Mouse (Mus musculus) liver, embryonic 16.5 days (tissue): ENCODE measurements around the gene Cntd1. TPM values are rescaled to one million over a fixed set of nuclear protein-coding genes. Genes with fewer than 3 reads are reported as not detected.

ENCODE experiments used
- ATAC-seq: fragments of 200-750 bp; cut with Nextera tagmentation; 2 replicates; pipeline ENCODE4 v1.8.0; 2017; ENCODE audit warnings: low read depth, mild to moderate bottlenecking, moderate number of reproducible peaks, moderate library complexity
- H3K27ac ChIP-seq: fragments of 300-500 bp; sonication (generic); 2 replicates; pipeline ENCODE4 v1.5.1; 2014; ENCODE audit warnings: mild to moderate bottlenecking, low read length
- H3K27me3 ChIP-seq: fragments of 300-500 bp; sonication (generic); 2 replicates; pipeline ENCODE4 v1.6.1; 2014; ENCODE audit warnings: low read depth, low read length, mixed read lengths; ENCODE audit not compliant: control insufficient read depth, insufficient read depth
- H3K36me3 ChIP-seq: fragments of 300-500 bp; sonication (generic); 2 replicates; pipeline ENCODE4 v1.6.1; 2014; ENCODE audit warnings: mild to moderate bottlenecking; ENCODE audit not compliant: control insufficient read depth, insufficient read depth
- H3K4me1 ChIP-seq: fragments of 300-500 bp; sonication (generic); 2 replicates; pipeline ENCODE4 v1.6.1; 2014; ENCODE audit warnings: low read depth, low read length, mixed read lengths; ENCODE audit not compliant: control insufficient read depth
- H3K4me2 ChIP-seq: fragments of 300-500 bp; sonication (generic); 2 replicates; pipeline ENCODE4 v1.6.1; 2014; ENCODE audit warnings: low read depth, low read length, mixed read lengths
- H3K4me3 ChIP-seq: fragments of 300-500 bp; sonication (generic); 2 replicates; pipeline ENCODE4 v1.5.1; 2014; ENCODE audit warnings: low read depth, mild to moderate bottlenecking, low read length
- H3K9ac ChIP-seq: fragments of 300-500 bp; sonication (generic); 2 replicates; pipeline ENCODE4 v1.6.1; 2014; ENCODE audit warnings: low read depth, low read length
- H3K9me3 ChIP-seq: fragments of 300-500 bp; sonication (generic); replicated peaks from 2 replicates; pipeline ENCODE4 v1.6.1; 2016; ENCODE audit warnings: low read length; ENCODE audit not compliant: control insufficient read depth
- WGBS: fragments of 180-500 bp; shearing (Covaris S2); extraction: QIAGEN DNeasy Blood & Tissue Kit; methylation state at CpG from one replicate; pipeline ENCODE4 v1.1.7; 2014; ENCODE audit not compliant: insufficient replicate concordance; 5-methylcytosine and 5-hydroxymethylcytosine counted together
- polyA plus RNA-seq: library from polyadenylated mRNA; unstranded; fragments of >200 nt; fragmentation: Nextera tagmentation; extraction: Ambion mirVana; gene quantifications from 2 replicates; pipeline ENCODE4 v1.2.1, GENCODE M21; 2015

Gene Cntd1
- polyA plus RNA-seq, 1 experiment from 2014 or later = 0.70 TPM

DNA sequence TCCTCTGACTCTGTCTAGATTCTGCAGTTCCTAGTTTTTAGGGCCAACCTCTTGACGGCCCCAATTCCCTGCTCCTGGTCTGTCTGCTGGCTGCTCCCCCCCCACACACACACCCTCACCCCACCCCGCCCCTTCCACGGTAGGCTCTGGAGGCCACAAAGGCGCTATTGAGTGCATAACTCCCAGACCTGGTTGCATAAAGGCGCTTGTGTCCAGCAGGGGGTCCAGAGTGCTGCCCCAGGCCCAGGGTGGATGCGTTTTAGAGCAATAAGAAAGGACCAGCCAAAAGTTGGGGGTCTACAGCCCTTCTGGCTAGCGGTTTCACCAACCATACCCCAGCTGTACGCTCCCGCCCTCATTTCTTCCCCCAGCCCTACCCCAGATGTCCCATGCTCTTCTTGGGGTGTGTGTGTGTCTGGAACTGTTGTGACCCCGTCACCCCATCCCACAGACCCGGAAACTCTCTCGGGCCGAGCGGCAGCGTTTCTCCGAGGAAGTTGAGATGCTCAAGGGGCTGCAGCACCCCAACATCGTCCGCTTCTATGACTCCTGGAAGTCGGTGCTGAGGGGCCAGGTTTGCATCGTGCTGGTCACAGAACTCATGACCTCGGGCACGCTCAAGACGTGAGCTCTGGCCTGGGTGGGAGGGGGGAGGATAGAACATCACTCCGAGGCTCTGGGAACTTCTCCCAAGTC is 16.4 kb upstream of the Cntd1 start:
- H3K4me3 ChIP-seq = peak overlapping the region; percentile 80
- H3K27ac ChIP-seq = no peak overlapping the region
- peak overlapping the region; percentile 36; the same call in 1 of the 2 replicates for H3K9ac ChIP-seq
- peaks cover 48% of the 10 kb centered on the region for H3K4me1 ChIP-seq
- H3K4me2 ChIP-seq = peak overlapping the region; percentile 98
- no peak for ATAC-seq
- H3K27me3 ChIP-seq = peaks cover 55% of the 10 kb centered on the region
- H3K9me3 ChIP-seq = no peaks in the 10 kb centered on the region
- no peaks in the 10 kb centered on the region for H3K36me3 ChIP-seq
- 6% methylated on average over 24 of the region's 24 CpGs for WGBS

DNA sequence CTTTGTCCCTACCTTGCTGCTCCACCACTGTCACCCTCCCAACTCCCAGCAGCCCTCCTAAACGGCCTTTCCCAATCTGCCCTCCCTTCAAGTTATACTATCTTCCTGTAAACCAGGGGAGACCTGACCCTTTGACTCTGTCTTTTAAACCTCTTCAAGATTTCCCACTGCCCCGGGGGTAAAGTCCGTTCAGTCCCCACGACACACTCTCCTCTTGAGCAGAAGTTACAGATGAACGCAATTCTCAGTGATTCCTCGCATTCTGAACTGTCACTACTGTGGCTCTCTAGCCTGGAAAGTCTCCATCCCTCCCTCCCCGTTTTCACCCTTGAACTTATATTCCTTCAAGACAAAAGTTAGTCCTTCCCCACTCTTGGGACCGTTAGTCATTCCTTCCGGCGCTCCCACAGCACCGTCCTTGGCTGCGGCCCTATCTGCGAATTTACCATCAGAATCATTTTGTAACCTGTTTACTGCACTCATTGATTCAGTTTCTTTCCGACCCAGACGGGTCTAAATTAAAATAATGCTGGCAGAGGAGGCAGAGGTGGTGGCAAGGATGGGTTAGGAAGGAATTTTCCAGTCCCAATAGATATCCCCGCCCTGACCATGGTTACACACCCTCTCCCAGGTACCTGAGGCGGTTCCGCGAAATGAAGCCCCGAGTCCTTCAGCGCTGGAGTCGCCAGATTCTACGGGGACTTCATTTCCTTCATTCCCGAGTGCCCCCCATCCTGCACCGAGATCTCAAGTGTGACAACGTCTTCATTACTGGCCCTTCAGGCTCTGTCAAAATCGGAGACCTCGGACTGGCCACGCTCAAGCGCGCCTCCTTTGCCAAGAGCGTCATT is 15.4 kb upstream of the Cntd1 start:
- Histone ChIP-seq H3K4me1 (peaks cover 41% of the 10 kb centered on the region), H3K4me3 (no peak overlapping the region), H3K9ac (no peak overlapping the region), H3K4me2 (peak overlapping the region; percentile 98; the same call in 1 of the 2 replicates), H3K27me3 (peaks cover 57% of the 10 kb centered on the region), H3K9me3 (no peaks in the 10 kb centered on the region), H3K27ac (no peak overlapping the region), H3K36me3 (no peaks in the 10 kb centered on the region)
- 13% methylated on average over 32 of the region's 32 CpGs for WGBS
- no peak for ATAC-seq

DNA sequence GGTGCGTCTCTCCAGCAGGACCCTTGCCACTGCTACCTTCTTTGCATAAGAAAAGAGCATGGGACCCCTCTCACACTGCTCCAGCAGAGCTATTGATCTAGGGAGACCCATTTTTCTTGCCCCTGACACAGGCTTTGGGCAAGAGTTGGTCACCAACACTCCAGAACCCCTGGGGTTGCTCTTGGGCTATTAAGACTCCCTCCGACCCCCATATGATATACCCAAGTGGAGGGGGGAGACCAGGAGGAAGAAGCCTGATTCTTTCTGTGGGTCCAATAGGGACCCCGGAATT is 14.9 kb upstream of the Cntd1 start:
- Histone ChIP-seq H3K9ac (no peak overlapping the region), H3K4me3 (no peak overlapping the region), H3K4me2 (no peak overlapping the region), H3K4me1 (peaks cover 36% of the 10 kb centered on the region), H3K27me3 (peaks cover 59% of the 10 kb centered on the region), H3K27ac (no peak overlapping the region), H3K9me3 (no peaks in the 10 kb centered on the region), H3K36me3 (no peaks in the 10 kb centered on the region)
- no peak for ATAC-seq
- WGBS = 31% methylated on average over 3 of the region's 3 CpGs

DNA sequence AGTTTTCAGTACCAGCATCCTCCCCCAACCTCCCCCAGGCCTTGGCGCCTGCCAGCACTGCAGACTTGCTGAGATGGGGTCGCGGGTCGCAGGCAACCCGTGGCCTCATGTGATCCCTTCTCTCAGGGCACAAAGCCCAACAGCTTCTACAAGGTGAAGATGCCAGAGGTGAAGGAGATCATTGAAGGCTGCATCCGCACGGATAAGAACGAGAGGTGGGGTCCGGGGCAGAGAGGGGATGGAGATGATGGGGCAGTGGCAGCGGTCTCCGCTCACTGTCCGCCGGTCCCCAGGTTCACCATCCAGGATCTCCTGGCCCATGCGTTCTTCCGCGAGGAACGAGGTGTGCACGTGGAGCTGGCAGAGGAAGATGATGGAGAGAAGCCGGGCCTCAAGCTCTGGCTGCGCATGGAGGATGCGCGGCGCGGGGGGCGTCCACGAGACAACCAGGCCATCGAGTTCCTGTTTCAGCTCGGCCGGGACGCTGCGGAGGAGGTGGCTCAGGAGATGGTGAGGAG is 13.8 kb upstream of the Cntd1 start:
- Histone ChIP-seq H3K9ac (no peak overlapping the region), H3K36me3 (no peaks in the 10 kb centered on the region)

DNA sequence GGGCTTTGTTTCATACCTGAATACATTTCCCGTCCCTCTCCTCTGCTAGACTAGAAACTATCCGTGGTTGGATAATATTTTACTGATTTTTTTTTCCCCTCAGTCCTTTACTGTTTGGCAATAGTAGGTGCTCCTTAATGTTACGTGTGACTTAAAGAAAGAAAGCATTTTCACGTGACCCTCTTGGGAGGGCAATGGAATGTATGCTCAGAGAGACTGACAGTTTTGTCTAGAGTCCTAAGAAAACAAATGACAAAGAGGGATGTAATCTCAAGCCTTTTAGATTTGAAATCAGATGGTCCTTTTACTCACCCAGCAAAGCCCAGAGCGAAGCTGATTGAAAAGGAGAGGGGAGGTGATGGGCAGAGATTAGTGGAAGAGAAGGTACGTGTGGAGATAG is 12.9 kb upstream of the Cntd1 start:
- H3K27ac ChIP-seq = no peak overlapping the region
- no peaks in the 10 kb centered on the region for H3K36me3 ChIP-seq
- H3K4me1 ChIP-seq = peaks cover 28% of the 10 kb centered on the region
- H3K9me3 ChIP-seq = no peaks in the 10 kb centered on the region
- 41% methylated on average over 6 of the region's 6 CpGs for WGBS
- no peak overlapping the region for H3K4me2 ChIP-seq
- peaks cover 67% of the 10 kb centered on the region for H3K27me3 ChIP-seq
- no peak overlapping the region for H3K4me3 ChIP-seq
- H3K9ac ChIP-seq = no peak overlapping the region
- ATAC-seq = no peak

More for the DNA sequence above, 13.8 kb upstream of the Cntd1 start:
- Histone ChIP-seq H3K4me2 (no peak overlapping the region), H3K27ac (no peak overlapping the region), H3K4me3 (no peak overlapping the region; the same call in 1 of the 2 replicates), H3K27me3 (peaks cover 66% of the 10 kb centered on the region), H3K9me3 (no peaks in the 10 kb centered on the region), H3K4me1 (peaks cover 36% of the 10 kb centered on the region)
- no peak for ATAC-seq
- 8% methylated on average over 31 of the region's 31 CpGs for WGBS

DNA sequence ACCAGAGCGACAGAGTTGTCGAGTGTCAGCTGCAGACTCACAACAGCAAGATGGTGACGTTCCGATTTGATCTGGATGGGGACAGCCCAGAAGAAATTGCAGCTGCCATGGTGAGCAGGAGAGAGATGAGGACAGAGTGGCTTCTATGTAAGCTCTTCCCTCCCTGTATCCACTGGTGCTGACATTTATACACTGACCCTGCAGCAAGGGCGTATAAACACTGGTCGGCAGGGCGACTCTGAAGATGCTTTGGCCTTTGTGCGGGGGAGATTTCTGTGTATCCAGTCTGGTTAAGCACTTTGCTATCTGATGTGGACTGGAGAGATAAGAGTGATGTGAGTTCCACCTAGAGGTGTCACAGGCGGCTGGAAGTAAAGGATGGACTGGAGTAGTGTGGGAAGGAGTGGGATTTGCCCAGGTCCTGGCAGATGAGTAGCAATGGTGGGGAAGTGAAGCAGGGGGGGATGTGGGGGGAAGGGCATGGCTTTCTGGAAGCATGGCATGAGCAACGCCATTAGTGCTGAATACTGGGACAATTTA is 9.2 kb upstream of the Cntd1 start:
- Histone ChIP-seq H3K4me1 (peaks cover 11% of the 10 kb centered on the region), H3K36me3 (no peaks in the 10 kb centered on the region), H3K27ac (no peak overlapping the region), H3K4me3 (no peak overlapping the region), H3K9ac (no peak overlapping the region), H3K9me3 (no peaks in the 10 kb centered on the region), H3K27me3 (peaks cover 34% of the 10 kb centered on the region), H3K4me2 (no peak overlapping the region)
- WGBS = 16% methylated on average over 10 of the region's 10 CpGs
- peak; percentile 83 for ATAC-seq

DNA sequence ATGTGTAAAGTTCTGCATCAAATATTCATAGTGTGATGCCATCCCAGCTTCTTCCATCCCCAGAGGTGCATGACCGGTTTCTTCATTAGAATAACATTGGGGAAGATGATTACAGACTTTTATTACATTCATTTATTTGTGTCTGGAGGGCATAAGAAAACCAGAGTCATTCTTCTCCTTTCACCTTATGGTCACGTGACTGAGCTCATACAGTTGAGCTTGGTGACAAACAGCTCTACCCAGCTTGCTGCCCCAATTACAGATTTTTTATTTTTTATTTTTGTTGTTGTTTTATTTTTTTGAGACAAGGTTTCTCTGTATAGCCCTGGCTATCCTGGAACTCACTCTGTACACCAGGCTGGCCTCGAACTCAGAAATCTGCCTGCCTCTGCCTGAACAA is 6.4 kb upstream of the Cntd1 start:
- no peak overlapping the region for H3K9ac ChIP-seq
- H3K36me3 ChIP-seq = peaks cover 2% of the 10 kb centered on the region; the same call in 1 of the 2 replicates
- H3K4me2 ChIP-seq = no peak overlapping the region
- no peaks in the 10 kb centered on the region for H3K9me3 ChIP-seq
- peaks cover 12% of the 10 kb centered on the region for H3K27me3 ChIP-seq
- H3K4me1 ChIP-seq = peaks cover 21% of the 10 kb centered on the region
- no peak overlapping the region for H3K27ac ChIP-seq
- WGBS = 69% methylated on average over 3 of the region's 3 CpGs
- H3K4me3 ChIP-seq = no peak overlapping the region
- ATAC-seq = no peak

DNA sequence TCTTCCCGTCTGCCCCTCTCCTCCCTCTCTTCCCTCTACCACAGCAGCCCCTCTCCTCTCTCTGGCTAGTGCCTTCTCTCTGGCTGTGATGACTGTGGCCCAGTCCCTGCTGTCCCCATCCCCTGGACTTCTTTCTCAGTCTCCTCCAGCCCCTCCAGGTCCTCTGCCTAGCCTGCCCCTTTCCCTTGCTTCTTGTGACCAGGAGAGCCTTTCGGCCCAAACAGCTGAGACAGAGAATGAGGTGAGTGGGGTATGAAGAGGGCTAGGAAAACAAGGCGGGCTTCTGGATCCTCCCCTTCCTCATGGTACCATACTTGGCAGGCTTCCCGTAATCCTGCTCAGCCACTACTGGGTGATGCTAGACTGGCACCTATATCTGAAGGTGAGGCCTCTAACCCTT is 3.5 kb upstream of the Cntd1 start:
- Histone ChIP-seq H3K9me3 (no peaks in the 10 kb centered on the region), H3K4me2 (no peak overlapping the region), H3K4me1 (peaks cover 21% of the 10 kb centered on the region), H3K9ac (no peak overlapping the region), H3K4me3 (no peak overlapping the region), H3K27me3 (no peaks in the 10 kb centered on the region), H3K27ac (no peak overlapping the region), H3K36me3 (peaks cover 2% of the 10 kb centered on the region; the same call in 1 of the 2 replicates)
- WGBS = 76% methylated on average over 4 of the region's 4 CpGs
- no peak for ATAC-seq
